Mouse (Mus musculus) cerebellum, adult 11 months (tissue): ENCODE measurements around the gene Cmtm1.
A peak's percentile ranks its signal among the peaks of the same experiment; 100 is the strongest.
"Not testable (repeated sequence)": the region's sequence is repeated elsewhere in the genome, so short reads cannot be mapped to it uniquely, and the experiment has no call there.

Source experiments
- DNase-seq: peaks from one replicate; pipeline ENCODE4 v3.0.0; 2022

The Cmtm1 gene

DNA sequence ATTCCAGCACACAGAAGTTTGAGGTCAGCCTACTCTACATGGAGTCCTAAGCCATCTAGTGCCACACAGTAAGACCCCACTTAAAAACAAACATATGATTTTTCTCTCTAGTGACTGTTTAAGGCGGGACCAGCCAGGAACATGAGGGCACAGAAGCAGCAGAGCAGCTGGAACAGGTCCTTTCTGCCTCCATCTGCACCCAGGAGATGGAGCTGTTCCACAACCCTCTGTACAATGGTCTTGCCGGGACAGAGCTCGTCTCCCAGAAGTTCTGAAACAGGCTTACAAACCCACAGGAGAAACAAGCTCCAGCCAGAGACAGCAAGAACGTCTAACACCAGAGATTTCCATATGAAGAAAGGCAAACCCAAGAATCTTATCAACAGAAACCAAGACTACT lies 3.4 kb upstream of the Cmtm1 start:
- DNase-seq, result no peak

DNA sequence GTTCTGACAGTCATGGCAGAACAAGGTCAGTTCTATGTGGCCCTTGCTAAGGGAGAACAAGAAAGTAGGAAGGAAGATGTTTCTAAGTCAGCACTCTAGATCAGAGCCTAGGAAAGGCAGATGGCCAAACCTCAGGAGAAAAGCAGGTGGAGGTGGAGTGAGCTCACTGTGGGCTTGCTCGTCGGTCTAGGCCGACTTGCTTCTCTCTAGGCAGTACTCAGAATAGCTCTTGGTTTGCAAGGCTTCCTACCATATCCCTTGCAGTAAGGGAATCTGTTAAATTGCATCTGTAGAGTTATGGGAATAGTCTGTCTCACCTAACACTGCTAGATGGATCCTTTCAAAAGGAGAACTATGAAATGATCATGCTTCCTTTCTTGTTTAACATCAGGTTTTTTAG lies 2.1 kb upstream of the Cmtm1 start:
- DNase-seq, result not testable (repeated sequence)

DNA sequence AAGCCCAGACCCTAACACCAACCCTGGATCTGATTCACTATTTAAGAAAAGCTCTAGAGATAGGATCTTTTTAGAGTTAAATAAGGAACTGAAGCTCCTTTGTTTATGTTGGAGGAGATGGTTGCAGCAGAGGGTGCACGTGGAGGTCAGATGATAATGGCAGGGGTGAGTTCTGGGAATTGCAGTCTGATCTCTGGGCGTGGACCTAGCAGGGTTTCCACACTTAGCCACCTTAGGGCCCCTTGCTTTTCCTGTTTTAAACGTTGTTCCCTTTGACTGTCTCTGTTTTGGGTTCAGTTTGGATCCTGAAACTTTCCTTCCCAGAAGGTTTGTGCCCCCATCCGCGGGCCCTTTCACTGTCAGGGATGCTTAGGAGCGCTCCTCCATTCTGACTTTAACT lies 1.6 kb downstream of the Cmtm1 start:
- DNase-seq, result not testable (repeated sequence)

DNA sequence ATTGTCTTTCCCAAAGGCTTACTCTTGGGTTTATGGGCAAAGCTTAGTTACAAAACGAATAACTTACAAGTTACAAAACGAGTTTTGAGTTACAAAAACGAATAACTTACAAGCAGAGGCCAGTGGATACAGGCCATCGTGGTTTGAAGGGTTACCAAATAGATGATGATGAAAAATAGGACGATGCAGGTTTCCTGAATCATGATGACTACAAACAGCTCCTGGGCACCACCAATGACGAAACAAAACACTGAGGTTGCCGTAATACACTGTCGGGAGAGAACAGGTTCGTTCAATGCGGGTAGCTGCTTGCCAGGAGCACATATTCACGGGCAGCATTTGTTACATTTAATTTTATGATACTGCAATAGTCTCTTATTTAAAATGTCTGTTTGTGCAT lies 5.0 kb downstream of the Cmtm1 start:
- DNase-seq, result no peak

DNA sequence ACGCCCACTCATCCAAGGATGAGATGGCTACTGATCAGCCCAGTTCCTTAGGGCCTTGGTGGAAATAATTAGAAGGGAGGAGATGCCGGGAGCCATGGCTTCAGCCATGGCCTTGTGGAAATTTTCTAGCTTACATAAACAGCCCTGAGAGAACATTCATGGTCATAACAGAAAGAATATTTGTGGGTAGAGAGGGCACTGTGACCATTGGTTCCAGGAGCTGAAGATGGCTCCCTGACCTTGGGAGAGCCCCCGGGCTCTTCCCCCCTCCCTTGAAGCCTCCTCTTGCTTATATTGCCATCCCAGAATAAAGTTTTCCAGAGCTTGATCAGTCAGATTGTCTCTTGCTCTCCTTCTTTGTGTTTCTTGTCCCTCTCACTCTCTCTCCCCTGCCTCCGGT lies 7.4 kb downstream of the Cmtm1 start:
- not testable (repeated sequence) for DNase-seq

DNA sequence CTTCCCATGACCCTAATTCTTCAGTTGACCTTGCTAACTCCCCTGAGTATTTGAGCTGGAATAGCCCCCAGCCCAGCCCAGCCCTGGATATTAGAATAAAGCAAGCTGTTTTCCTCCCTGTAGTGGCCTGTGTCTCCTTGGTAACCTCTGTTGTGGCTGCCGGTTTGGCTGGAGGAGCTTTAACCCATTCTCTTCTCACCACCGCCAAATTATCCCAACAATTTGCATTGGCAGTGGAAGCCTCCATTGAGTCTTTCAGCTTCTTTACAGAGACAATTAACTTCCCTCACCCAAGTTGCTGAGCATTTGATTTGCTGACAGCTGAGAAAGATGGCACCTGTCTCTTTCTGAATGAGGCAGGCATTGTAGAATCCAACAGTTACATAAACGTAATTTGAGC lies 8.4 kb downstream of the Cmtm1 start:
- DNase-seq, result not testable (repeated sequence)

DNA sequence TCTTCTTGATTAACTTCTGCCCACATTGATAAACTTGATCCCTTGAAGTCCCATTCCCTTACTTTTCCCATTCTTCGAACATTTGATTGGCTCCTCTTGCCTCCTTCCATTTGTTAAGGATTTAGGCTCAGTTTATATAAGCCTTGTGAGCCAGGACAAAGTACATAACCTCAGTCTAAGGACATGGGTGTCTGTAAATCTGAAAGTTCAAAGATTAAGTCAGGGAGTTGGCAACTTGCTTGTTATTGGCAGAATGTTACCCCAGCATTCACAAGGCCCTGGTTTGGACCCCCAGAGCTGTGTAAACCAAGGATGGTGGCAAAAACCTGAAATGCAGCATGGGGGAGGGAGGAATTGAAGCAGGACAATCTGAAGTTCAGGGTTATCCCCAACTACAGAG lies 15.5 kb downstream of the Cmtm1 start:
- DNase-seq, result no peak

DNA sequence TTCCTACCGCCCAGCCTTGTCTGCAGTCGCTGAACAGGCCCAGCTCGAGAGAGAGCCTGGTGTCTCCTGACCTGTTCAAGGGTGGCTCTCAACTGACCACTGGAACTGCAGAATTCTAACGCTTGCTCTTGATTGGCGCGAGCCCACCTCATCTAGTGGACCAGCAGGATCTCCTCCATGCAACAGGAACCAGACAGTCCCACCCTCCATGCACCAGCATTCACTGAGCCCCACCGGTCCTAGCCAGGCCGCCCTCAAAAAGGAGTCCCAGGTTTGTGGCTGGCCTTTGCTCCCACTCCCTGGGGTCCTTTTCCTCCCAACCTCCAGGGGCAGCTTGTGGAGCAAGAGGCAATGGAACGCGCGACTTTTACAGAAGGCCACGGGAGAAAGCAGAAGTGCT lies 16.9 kb downstream of the Cmtm1 start, which contains the start of gene Cmtm2a:
Gene Cmtm2a (minus strand): TSS at position 101 of the 400 bp plus-strand sequence.
- DNase-seq, result not testable (repeated sequence)

DNA sequence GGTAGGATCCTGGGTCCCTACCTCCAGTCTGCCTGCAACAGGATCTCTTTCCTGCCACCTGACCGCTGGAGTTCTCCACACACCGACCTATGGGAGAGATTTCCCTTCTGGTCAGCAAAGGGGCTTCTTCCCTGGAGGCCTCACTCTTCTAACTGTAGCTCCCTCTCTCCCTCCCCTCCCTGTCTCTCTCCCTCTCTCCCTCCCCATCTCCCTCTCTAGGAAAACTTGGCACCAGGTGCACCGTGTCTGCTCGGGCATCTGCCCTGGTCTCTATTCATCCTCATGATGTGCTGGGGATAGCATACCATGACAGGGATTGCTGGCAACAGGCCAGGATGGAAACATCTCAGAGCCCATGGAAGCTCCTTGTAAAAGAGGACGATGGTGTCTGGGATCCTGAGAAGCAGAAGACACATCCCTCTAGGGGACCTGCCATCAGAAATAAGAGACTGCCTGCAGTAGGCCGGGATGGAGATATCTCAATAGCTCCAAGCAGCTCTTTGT lies 41.0 kb downstream of the Cmtm1 start:
- no peak for DNase-seq

DNA sequence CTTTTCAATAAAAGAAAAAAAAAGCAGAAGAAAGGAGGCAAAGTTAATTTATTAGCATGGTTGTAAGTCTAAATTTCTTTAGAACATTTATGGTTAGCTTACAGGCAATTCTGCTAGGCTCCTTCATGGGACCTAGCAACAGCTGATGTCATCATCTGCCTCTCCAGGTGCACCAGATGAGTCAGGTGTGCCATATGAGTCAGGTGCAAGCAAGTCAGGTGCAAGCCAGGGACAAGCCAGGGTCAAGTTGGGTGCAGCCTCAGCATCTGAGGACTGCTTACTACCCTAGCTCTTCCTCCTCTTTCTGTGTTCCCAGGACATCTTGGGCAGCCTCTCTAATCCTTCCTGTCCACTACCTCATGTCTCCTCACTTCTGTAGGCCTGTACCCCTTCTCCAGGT lies 41.6 kb downstream of the Cmtm1 start:
- DNase-seq, result no peak

DNA sequence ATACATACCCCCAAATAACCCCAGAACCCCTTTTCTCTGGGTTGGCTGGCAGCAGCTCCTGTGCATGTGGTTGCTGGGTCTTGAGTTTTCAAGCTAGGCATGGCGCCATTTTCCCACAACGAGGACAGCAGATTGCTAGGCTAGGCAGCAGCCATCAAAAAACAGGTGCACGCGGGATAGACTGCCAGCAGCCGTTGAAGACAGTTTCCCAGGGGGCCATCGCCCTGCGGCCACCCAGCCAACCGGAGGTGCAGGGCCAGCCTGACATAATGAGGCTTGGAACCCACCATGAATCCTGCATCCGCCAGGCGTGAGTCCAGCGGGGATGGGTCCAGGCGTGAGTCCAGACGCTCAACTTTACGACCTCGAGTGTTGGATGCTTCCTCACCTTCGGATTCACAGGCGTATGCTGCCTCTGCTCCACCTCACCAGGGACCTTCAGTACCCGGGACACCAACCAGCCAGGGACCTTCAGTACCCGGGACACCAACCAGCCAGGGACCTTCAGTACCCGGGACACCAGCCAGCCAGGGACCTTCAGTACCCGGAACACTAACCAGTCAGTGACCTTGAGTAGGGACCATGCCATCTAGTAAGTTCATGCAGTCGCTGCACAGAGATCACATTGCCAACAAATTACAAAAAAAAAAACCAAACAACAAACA lies 45.5 kb downstream of the Cmtm1 start:
- DNase-seq, result not testable (repeated sequence)

DNA sequence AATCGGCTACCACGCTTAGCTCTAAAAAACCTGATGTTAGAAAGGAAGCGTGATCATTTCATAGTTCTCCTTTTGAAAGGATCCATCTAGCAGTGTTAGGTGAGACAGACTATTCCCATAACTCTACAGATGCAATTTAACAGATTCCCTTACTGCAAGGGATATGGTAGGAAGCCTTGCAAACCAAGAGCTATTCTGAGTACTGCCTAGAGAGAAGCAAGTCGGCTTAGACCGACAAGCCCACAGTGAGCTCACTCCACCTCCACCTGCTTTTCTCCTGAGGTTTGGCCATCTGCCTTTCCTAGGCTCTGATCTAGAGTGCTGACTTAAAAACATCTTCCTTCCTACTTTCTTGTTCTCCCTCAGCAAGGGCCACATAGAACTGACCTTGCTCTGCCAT lies 48.1 kb downstream of the Cmtm1 start:
- not testable (repeated sequence) for DNase-seq

DNA sequence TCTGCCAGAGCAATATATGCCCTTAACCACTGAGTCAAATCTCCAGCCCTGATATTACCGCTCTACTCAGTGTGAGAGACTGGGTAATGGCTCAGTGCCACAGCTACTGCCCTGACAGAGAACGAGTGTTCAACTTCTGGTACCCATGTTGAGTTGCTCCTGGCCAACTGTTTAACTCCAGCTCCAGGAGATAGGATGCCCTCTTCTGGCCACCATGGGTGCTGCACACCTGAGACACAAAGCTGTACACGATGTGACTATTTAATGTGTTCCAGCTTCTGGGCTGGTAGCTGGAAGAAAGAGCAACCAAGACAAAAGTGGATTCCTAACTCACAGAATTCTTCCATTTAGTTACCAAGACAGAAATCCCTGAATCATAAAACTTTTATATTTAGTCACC lies 56.9 kb downstream of the Cmtm1 start:
- DNase-seq, result no peak

DNA sequence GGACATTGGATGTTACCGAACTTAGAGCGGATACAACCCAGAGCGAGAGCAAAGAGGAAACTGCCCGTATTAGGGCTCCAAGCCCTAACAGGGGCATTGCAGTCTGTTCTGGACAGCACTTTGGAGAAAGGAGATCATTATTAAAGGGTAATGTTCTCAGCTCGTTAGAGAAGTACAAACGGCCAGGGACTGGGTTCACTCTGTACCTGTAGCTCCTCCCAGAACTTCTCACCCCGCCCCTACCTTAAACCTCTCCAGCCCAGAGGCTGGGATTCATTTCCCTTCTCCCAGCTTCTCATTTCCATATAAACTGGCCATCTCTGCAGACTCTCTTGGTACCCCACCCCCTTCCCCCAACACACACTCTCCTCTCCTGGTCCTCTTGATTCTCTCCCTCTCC lies 58.5 kb downstream of the Cmtm1 start:
- DNase-seq, result no peak

DNA sequence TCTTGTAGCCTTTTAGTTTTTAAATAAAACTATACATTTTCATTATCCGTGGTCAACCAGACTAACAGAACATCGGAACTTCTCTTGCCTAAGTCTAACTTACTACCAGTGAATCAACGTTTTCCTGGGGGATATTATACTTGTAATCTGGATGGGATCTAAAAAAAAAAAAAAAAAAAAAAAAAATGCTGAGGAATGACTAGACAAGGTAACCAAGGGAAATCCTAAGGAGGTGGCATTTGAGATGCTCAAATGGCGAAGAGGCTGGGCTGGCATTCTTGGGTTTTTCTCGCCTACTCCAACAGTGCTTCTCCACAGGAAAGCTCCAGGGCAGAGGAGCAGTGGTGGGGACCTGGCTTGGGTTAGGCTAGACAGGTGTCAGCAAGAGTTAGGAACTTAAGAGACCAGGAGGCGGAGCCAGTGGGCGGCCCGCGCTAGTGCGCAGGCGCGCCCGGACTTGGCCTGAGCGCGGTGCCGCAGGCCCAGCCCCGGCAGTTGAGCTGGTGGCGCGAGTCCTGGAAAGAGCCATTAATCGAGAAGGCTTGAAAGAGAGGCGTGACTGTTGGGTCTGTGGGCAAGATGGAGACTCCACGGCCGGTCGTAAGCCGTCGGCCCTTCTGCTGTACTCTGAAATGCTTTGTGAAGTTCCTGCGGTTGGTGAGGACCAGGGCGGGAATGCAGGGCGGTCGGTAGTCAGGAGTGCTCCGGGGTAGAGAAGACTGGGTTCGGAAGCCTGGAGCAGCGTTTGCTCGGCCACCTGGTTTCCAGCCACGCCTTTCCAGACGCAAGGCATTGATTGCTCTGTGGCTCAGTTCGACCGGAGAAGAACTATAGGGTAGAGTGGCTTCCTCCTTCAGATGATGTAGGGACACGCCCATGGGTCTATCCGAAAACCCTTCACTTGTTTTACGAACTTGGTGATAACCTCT lies 59.2 kb downstream of the Cmtm1 start, which contains the start of gene Cklf:
Gene Cklf (plus strand): TSS at position 423 of the 929 bp plus-strand sequence.
- peak; percentile 73 for DNase-seq

DNA sequence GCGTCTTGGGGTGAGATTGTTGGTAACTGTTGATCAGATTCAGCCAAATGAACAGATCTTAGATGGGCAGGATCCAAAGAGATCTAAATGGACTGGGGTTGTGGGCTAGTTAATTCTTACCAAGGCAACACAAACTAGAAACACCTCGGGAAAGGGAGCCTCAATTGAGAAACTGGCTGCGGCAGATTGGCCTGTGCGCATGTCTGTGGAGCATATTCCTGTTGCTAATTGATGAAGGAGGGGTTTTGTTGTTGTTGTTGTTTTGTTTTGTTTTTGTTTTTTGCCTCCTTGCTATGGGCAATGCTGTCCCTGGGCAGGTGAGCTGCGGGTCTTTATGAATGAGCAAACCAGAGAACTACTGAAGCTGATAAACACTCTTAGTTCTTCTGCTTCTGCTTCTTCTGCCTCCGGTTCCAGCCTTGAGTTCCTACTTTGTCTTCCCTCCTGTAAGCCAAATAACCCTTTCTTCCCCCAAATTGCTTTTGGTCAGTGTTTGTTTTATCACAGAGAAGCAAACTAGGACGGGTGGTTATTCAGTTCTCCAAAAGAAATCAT lies 60.4 kb downstream of the Cmtm1 start:
- no peak for DNase-seq

DNA sequence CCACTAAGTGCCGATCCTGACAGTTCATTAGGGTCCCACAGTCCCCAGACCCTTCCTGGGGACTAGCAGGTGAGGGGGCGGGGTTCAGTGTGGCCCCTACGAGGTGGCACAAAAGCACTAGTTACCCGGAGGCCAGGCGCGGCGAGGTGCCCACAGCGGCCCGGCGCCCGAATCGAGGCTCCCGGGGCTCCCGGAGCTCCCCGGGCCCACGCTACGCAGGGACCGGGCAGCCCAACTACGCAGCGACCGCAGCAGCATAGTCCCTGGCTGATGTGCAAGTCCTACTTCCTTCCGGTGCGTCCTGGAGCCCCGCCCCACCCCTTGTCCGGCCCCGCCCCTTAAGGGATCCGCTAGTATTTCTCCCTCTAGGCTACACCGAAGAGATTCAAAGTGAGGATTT lies 61.7 kb downstream of the Cmtm1 start, which contains the start of gene Tk2:
Gene Tk2 (minus strand): TSS at position 283 of the 400 bp plus-strand sequence.
- peak; percentile 51 for DNase-seq

DNA sequence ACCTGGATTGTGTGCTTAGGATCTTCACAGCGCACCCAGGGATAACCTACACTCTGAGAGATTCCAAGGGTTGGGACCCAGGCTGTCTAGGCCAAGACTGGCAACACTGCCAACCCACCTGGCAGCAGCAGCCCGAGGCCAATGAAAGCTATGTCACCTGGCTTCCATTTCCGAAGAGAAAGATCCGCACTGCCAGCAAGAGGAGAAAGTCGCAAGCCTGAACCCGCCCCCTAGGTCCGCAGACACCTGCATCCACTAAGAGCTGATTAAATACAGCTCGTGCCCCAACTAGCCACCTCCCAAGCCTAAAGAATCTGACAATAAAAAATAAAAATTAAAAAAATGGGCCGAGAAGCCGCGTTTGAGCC lies 62.1 kb downstream of the Cmtm1 start:
- DNase-seq, result peak; percentile 22

DNA sequence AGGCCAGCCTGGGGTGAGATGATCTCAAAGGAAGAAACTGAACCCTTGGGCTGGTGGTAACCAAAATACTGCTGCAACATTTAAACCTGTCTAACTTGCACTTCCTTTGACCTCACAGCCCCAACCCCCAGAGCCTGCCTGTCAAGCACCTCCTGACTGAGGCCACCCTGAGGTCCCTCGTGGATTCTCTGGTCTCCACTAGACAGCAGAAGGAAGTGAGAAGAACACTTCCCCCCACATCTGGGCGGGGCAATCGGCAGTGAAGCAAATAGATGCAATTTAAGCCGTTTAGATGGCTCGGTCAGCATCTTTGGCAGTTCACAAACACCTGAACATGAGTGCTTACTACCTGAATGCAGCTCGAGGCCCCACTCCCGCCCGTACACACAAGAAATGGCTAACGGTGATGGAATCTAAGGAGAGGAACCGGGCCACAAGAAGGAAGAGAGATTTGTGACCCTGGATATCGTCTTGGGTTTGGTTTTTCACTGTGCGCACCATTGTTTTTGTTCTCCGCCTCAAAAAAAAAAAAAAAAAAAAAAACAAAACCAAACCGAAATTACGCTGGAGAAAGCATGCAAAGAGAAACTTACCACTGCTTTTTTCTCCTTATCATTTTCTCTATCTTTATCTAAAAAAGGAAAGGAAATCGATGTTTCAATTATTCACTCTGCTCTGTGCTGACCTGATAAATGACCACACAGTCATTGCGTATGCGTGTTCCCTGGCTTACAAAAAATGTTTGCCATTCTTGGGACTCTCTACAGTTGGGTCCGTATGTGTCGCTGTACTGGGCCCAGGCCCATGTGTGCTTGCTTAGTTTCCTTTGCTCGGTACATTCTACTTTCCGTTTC lies 62.7 kb downstream of the Cmtm1 start:
- DNase-seq, result no peak

DNA sequence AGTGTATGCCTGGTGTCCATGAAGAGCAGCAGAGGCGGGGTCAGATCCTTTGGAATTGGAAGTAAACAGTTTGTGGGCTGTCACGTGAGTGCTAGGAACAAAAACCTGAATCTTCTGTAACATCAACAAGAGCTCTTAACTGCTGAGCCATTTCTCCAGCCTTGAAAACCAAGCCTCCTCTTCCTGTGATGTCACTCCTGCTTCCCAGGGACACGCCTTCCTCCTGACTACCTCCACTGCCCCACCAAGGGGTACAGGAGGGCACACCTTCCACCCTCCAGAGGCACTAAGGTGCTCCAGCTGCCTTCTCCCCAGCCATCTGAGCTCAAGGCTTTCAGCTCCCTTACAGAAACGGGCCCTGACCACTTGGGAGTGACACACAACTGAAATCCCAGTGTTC lies 63.3 kb downstream of the Cmtm1 start:
- DNase-seq, result no peak
